Mouse (Mus musculus) hindbrain, postnatal 0 days (tissue): ENCODE measurements around the gene Lrrc46. TPM values are rescaled to one million over a fixed set of nuclear protein-coding genes. Genes with fewer than 3 reads are reported as not detected.

ENCODE experiments used
- ATAC-seq: fragments of 200-750 bp; cut with Nextera tagmentation; 2 replicates; pipeline ENCODE4 v1.8.0; 2017; ENCODE audit warnings: mild to moderate bottlenecking, moderate TSS enrichment, moderate library complexity
- DNase-seq: peaks from one replicate; pipeline ENCODE4 v3.0.0-alpha.2; 2015; ENCODE audit warnings: low spot score
- H3K27ac ChIP-seq: fragments of 300-500 bp; sonication (generic); 2 replicates; pipeline ENCODE4 v1.5.1; 2014; ENCODE audit warnings: mild to moderate bottlenecking
- H3K27me3 ChIP-seq: fragments of 300-500 bp; sonication (generic); 2 replicates; pipeline ENCODE4 v1.6.1; 2014; ENCODE audit warnings: low read length, mixed read lengths; ENCODE audit not compliant: insufficient read depth
- H3K36me3 ChIP-seq: fragments of 300-500 bp; sonication (generic); 2 replicates; pipeline ENCODE4 v1.6.1; 2014; ENCODE audit warnings: low read length, mixed read lengths; ENCODE audit not compliant: insufficient read depth
- H3K4me1 ChIP-seq: fragments of 300-500 bp; sonication (generic); 2 replicates; pipeline ENCODE4 v1.6.1; 2014; ENCODE audit warnings: antibody characterized with exemption, low read length, mixed read lengths; ENCODE audit not compliant: insufficient read depth
- H3K4me2 ChIP-seq: fragments of 300-500 bp; sonication (generic); 2 replicates; pipeline ENCODE4 v1.6.1; 2014; ENCODE audit warnings: low read depth, mild to moderate bottlenecking, low read length, moderate library complexity, mixed read lengths
- H3K4me3 ChIP-seq: fragments of 300-500 bp; sonication (generic); 2 replicates; pipeline ENCODE4 v1.5.1; 2014; ENCODE audit warnings: low read length
- H3K9ac ChIP-seq: fragments of 300-500 bp; sonication (generic); replicated peaks from 2 replicates; pipeline ENCODE4 v1.6.1; 2014; ENCODE audit warnings: mild to moderate bottlenecking, low read length, moderate library complexity, mixed read lengths
- H3K9me3 ChIP-seq: fragments of 300-500 bp; sonication (generic); 2 replicates; pipeline ENCODE4 v1.6.1; 2016; ENCODE audit warnings: low read length, mixed read lengths
- CTCF ChIP-seq: IDR thresholded peaks from 2 replicates; pipeline ENCODE4 v1.5.1; 2016; ENCODE audit warnings: antibody characterized with exemption, control low read depth, low read depth
- WGBS: fragments of 180-500 bp; shearing (Covaris S2); extraction: QIAGEN DNeasy Blood & Tissue Kit; methylation state at CpG from one replicate; pipeline ENCODE4 v1.1.7; 2014; 5-methylcytosine and 5-hydroxymethylcytosine counted together
- polyA plus RNA-seq: library from polyadenylated mRNA; unstranded; fragments of >200 nt; fragmentation: Nextera tagmentation; extraction: Ambion mirVana; gene quantifications from 2 replicates; pipeline ENCODE4 v1.2.1, GENCODE M21; 2015
- total RNA-seq: library from RNA; depleted of rRNA; stranded (reverse); fragments of >200 nt; gene quantifications from 2 replicates; pipeline ENCODE4 v1.2.3, GENCODE M21; 2014

The Lrrc46 gene
- total and polyA plus RNA-seq, 2 experiments from 2014 or later = 3.5 TPM

- no peaks in the 10 kb centered on the region for H3K27me3 ChIP-seq
- WGBS = 77% methylated on average over 5 of the region's 5 CpGs
- no peaks in the 10 kb centered on the region for H3K9me3 ChIP-seq
- no peak overlapping the region for H3K27ac ChIP-seq
- H3K36me3 ChIP-seq = no peaks in the 10 kb centered on the region
- H3K9ac ChIP-seq = no peak overlapping the region
- no peak for DNase-seq
- H3K4me3 ChIP-seq = no peak overlapping the region
- no peak for TF ChIP-seq CTCF
- H3K4me2 ChIP-seq = no peak overlapping the region
- no peak for ATAC-seq
- no peaks in the 10 kb centered on the region for H3K4me1 ChIP-seq
Measured at GRCm38 (mm10) chr11:97036141-97036540, 5.1 kb downstream of the Lrrc46 start.

GRCm38 (mm10) chr11:97033781-97034180, 7.4 kb downstream of the Lrrc46 start:
- Histone ChIP-seq H3K9ac (no peak overlapping the region), H3K4me2 (no peak overlapping the region), H3K4me3 (no peak overlapping the region), H3K4me1 (no peaks in the 10 kb centered on the region), H3K27me3 (no peaks in the 10 kb centered on the region), H3K9me3 (no peaks in the 10 kb centered on the region), H3K36me3 (no peaks in the 10 kb centered on the region), H3K27ac (no peak overlapping the region)
- 94% methylated on average over 4 of the region's 4 CpGs for WGBS
- TF ChIP-seq CTCF = no peak
- no peak for DNase-seq
- ATAC-seq = no peak

DNA sequence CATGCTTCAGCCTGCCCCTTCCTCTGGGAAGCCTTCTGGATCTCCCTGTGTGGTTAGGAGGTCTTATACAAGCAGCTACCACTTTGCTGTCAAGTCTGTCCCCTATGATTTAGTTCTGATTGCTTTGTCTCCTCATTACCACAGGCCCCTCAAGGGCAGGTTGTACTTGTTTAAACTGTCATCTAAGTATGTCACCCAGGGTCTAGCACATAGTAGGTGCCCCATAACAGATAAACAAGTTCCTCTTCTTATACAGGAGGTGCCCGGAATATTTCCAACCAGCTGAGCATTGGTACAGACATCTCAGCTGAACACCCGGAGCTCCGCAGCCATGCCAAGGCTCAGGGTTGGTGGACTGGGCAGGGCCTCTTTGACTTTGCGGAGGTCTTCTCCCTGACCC, 8.7 kb downstream of the Lrrc46 start:
- DNase-seq = no peak
- Histone ChIP-seq H3K4me1 (no peaks in the 10 kb centered on the region), H3K4me2 (no peak overlapping the region), H3K9me3 (no peaks in the 10 kb centered on the region), H3K4me3 (no peak overlapping the region), H3K9ac (no peak overlapping the region), H3K27ac (no peak overlapping the region), H3K27me3 (no peaks in the 10 kb centered on the region), H3K36me3 (no peaks in the 10 kb centered on the region)
- ATAC-seq = no peak
- WGBS = 93% methylated on average over 4 of the region's 4 CpGs
- TF ChIP-seq CTCF = no peak

- Histone ChIP-seq H3K4me1 (no peaks in the 10 kb centered on the region), H3K4me3 (no peak overlapping the region), H3K9ac (no peak overlapping the region), H3K4me2 (no peak overlapping the region), H3K36me3 (no peaks in the 10 kb centered on the region), H3K27ac (no peak overlapping the region), H3K9me3 (no peaks in the 10 kb centered on the region), H3K27me3 (no peaks in the 10 kb centered on the region)
- 81% methylated on average over 12 of the region's 12 CpGs for WGBS
- no peak for TF ChIP-seq CTCF
- DNase-seq = no peak
- ATAC-seq = no peak
Measured at GRCm38 (mm10) chr11:97031977-97032376, 9.2 kb downstream of the Lrrc46 start.

- H3K4me2 ChIP-seq = peak overlapping the region; percentile 75
- no peak for ATAC-seq
- peak overlapping the region; percentile 48 for H3K4me3 ChIP-seq
- no peaks in the 10 kb centered on the region for H3K4me1 ChIP-seq
- 0 out of 2 replicates have a peak, but pooled peaks cover 2% of the 10 kb centered on the region for H3K27me3 ChIP-seq
- peak overlapping the region; percentile 52 for H3K9ac ChIP-seq
- TF ChIP-seq CTCF = no peak
- H3K36me3 ChIP-seq = no peaks in the 10 kb centered on the region
- DNase-seq = no peak
- 17% methylated on average over 15 of the region's 15 CpGs for WGBS
- no peaks in the 10 kb centered on the region for H3K9me3 ChIP-seq
- peak overlapping the region; percentile 51; the same call in 1 of the 2 replicates for H3K27ac ChIP-seq
Measured at GRCm38 (mm10) chr11:97030426-97030825, 10.8 kb downstream of the Lrrc46 start.

DNA sequence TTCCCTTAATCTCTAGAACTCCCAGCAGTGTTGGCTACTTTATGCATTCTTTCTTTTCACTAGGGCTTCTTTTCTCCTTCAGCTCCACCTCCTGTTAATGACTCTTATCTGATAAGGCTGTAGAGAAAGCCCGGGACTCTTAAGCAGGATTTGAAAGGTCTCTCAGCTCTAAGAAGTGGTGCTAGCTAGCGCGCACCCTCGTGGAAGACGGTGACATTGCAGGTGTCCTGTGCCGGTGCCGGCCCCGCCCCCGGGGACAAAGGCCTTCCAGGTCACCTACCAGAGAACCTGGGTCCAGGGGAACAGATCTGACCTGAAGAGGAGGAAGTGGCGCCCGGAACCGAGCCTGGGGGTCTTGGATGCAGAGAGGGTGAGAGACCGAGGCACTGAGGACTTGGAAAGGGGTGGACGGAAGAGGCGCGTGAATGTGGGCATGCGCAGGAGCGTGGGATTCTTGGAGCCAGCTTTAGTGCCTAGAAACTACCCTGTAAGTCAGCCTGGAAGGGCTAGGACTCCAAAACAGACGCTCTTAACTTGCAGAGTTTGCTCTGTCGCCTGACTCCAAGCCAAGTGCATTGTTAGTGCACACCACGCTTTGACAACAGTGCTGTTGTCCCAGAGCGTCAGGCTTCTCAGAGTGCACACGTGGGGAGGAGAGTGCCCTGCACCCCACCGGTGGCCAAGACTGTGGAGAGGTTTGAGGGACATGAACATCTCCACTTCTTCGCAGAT, 11.4 kb downstream of the Lrrc46 start, which contains the start of gene Scrn2:
Scrn2 (plus strand) TSS at position 253 of the 732 bp plus-strand sequence.
- Histone ChIP-seq H3K9ac (peak within 1 kb of the TSS; percentile 52), H3K4me2 (peak within 1 kb of the TSS; percentile 75), H3K4me3 (peak within 1 kb of the TSS; percentile 48), H3K4me1 (no peaks in the 10 kb centered on the region), H3K36me3 (no peaks in the 10 kb centered on the region), H3K27me3 (0 out of 2 replicates have a peak, but pooled peaks cover 8% of the 10 kb centered on the region), H3K27ac (peak within 1 kb of the TSS; percentile 51; the same call in 1 of the 2 replicates), H3K9me3 (no peaks in the 10 kb centered on the region)
- peak; percentile 86 for ATAC-seq
- DNase-seq = peak; percentile 87
- under 1% methylated on average over 25 of the region's 25 CpGs for WGBS
- peak; percentile 90 for TF ChIP-seq CTCF
